Mouse (Mus musculus) spleen, embryonic (tissue): ENCODE data around the gene Zfp583.

ENCODE experiments used
- CTCF ChIA-PET: fragments of 350-600 bp; sonication (Branson Sonifier 250); formaldehyde crosslinking; loops from one replicate; lab custom pipeline; 2022; lab: Charles Lee

The Zfp583 gene

DNA sequence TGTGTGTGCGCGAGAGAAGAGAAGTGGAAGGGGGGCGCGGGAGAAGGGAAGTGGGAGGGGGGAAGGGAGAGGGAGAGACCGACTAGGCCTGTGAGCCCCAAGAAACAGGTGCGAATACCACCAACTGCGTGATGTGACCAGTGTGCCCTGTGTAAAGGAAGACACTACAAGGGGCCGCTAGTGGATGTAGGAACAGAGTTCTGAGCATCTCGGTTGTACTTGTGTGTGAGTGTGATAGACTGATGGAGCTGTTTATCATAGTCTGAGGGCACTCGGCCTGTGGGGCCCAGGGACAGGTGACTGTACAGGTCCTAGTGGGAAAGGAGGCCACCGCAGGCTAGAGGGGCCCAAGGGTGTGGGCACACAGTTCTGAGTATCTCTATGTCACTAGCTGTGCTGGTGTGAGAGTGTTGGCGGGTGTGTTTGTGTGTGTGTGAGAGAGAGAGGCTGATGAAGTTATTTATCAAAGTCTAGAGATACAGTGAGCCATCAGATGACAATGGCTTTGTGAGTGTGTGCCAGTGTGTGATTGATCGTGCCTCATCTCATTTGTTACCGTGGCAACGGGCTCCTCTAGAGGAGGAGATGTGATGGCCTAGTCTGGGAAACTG is 44.1 kb downstream of the Zfp583 start:
- CTCF ChIA-PET: interaction anchor here (0.7 kb wide), 1 partner anchor 914 kb away, joined by 3 read pairs; no protein-coding TSS in a partner anchor

DNA sequence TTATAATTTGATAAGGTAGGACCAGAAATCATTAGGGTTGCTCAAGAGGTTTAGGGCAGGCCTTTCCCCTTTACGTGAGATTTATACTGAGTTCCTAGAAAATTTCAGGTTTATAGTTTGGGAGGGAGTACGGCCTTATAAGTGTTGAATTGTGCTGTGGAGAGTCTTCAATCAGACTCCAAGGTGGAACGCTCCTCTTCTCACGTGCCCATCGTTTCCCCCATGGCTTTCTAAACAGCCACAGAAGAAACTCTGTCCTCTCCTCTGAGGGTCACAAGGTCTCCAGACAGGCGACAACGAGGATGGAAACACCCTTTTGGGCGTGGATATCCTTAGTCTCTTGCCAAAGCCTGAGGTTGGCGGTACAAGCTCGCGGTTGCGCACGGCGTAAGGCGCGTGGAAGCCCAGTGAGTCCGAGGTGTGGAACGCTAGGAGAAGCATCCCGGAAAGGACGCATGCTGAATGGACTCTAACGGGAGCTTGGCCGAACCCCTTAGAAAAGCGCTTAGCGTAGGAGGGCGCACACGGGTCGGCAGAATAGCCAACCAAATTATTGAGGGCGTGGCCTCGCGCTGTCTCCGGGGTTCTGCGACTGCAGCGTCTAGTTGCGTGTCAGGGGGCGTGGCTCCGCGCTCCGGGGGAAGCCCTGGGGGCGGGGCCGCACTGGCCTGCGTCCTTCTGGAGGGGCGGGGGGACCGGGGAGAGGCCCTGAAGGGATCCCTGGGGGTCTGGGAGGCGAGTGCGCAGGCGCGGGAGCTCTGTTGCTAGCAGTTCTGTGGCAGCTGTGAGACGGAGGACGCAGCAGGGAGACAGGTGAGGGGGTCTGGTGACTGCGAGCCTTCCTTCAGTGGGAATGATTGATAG is 45.0 kb downstream of the Zfp583 start, which contains the start of gene Zfp667:
TSS of gene Zfp667 (plus strand) at position 738 of the 864 bp plus-strand sequence.
- CTCF ChIA-PET: no interaction called here

DNA sequence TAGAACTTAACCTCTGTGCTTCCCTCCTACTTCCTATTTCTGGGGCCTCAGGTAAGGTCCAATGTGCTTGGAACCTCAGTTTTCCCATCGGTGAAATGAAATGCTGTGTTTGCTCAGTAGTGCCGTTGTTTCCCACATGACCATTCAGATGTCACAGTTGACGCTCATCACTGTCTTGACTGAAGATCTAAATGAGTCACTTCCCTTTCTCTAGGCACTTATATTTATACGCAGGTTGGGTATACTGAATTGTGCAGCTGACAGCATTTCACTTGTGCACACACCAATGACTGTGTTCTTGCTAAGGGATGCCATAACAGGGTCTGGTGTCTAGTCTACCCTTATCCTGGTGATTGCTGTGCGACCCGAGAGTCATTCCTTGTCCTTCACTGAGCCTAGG is 45.7 kb downstream of the Zfp583 start:
- CTCF ChIA-PET: no interaction called here

DNA sequence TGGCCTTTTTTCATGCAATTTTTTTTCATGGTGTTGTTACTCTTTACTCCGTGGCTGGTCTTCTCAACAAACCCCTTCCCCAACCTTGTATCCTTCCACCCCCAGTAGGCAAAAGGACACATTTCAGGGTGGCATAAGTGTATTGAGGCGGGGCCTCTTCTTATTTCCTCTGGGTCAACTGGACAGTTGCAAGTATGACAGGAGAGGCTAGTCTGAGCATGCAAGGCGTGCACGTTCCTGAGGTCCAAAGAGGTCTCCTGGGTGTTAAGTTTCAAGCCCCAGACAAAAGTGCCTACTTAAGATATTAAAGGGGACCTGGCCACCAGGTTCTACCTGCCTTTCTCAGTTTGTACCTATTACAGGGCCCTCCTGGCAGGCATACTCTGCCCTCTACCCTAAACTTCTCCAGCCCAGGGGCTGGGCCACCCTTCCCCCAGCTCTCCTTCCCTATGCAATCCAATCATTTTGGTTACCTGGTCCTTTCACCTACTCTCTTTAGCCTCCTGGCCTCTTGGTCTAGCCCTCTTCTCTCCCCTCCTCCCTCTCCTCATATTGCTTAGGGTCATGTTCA is 46.6 kb downstream of the Zfp583 start:
- CTCF ChIA-PET: no interaction called here

DNA sequence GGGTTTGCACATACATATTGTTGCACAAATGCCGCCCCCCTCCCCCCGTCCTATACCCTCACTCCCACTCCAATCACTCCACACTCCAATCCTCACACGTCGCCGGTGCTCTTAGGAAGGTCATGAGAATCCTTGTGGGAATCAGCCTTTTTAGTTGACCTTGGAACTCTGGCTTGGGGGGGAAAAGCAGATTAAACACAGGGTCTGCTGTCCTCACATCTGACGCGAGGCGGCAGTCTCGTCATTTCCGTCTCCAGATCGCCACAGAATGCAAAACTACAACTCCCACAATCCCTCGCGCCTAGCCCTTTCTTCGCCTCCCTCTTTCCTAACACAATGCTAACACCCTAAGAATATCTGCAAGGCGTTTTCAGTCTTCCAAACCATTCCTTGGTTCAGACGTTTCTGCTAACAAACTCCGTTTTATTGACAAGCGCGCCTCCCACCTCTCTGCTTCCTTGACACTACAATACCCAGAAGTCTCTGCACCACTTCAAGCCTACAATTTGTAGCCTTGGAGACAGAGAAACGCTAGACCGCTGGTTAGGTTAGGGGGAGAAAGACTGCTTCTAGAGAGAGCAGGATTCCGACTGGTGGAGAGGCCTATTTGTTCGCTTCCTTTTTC is 47.5 kb downstream of the Zfp583 start:
- CTCF ChIA-PET: interaction anchor here (0.7 kb wide), 1 partner anchor 129 kb away, joined by 4 read pairs; no protein-coding TSS in a partner anchor

DNA sequence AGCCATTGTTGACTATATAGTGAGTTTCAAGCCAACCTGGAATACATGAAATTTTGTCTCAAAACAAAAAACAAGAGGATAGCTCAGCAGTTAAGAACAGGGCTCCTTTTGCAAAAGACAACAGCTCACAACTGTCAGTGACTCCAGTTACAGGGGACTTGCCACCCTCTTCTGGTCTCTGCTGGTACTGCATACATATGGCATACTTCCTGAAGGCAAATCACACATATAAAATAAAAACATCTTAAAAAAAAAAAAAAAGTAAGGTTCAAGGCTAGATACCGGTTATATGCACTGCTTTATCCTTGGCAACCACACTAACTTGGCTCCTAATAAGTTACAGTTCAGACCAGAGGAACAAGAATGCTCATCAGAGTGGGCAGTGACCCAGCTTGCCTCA is 48.3 kb downstream of the Zfp583 start:
- CTCF ChIA-PET: interaction anchor here (0.7 to 0.8 kb wide), 2 partner anchors 42 to 129 kb away, joined by 3 to 4 read pairs; no protein-coding TSS in a partner anchor

DNA sequence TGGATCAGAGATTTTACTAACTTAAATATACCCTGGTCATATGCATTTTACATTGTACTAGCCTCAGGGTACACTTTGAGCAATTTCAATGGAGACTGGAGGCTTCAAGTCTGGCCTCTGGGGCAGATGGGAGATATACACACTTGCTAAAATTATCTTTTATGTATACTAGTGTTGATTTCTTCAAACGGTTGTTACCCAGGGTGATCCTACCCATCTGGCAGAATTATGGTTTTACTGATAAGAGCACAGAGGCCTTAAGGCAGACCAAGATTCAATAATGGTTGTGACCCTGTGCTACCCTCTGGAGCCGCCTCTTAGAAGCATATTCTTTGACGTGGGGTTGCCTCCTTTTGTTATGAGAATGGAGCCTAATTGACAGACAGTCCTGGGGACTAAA is 53.2 kb downstream of the Zfp583 start:
- CTCF ChIA-PET: no interaction called here

DNA sequence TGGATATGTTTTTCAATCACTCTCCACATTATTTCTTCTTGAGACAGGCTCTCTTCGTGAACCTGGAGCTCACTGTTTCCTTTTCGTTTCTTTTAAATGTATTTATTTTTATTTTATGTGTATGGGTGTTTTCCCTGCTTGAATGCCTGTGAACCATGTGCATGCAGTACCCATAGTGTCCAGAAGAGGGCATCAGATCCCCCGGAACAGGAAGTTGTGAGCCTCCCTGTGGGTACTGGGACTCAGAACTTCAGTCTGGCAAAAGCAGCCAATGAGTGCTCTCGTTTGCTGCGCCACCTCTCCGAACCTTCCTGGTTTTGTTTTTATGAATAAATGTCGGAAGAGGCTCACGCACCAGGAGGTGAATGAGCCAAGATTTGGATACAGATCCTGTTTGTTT is 65.4 kb downstream of the Zfp583 start:
- CTCF ChIA-PET: no interaction called here
